Mouse (Mus musculus) gastrocnemius, postnatal 14 days (tissue): ENCODE results near the gene Fbf1. TPM values are rescaled to one million over a fixed set of nuclear protein-coding genes. Genes with fewer than 3 reads are reported as not detected.
A peak's percentile ranks its signal among the peaks of the same experiment; 100 is the strongest.

Experiments
- DNase-seq: peaks from one replicate; pipeline ENCODE4 v3.0.0; 2021; ENCODE audit warnings: mixed read lengths
- intact Hi-C: fragments of 180-260 bp; cut with DNase I; formaldehyde crosslinking; loops from one replicate; pipeline ENCODE4 v1.15.1; 2025; ENCODE audit warnings: low total_unique reads
- long read RNA-seq, 2 experiments: library from polyadenylated mRNA; stranded (forward); transcript quantifications; one replicate each; pipeline ENCODE4 v2.0.0; 2021
- total RNA-seq, 2 experiments: library from RNA; stranded (reverse); gene quantifications; 2 replicates each; pipeline ENCODE4 v1.2.3; 2021

Fbf1 gene
- 10 to 100 TPM in 1 of 2 experiments, 1 to 10 TPM in 1; 9.1 to 11.6 TPM for total RNA-seq
- long read RNA-seq, experiment 1, full-length matches to known transcripts, result 1 of 4 reads
- long read RNA-seq, experiment 1, partial matches to known transcripts, result 1 of 4 reads
- long read RNA-seq, experiment 1, other reads (novel, unspliced or antisense), result 2 of 4 reads
- long read RNA-seq, experiment 2, full-length matches to known transcripts, result 1 of 7 reads
- long read RNA-seq, experiment 2, partial matches to known transcripts, result 4 of 7 reads
- long read RNA-seq, experiment 2, other reads (novel, unspliced or antisense), result 2 of 7 reads

DNA sequence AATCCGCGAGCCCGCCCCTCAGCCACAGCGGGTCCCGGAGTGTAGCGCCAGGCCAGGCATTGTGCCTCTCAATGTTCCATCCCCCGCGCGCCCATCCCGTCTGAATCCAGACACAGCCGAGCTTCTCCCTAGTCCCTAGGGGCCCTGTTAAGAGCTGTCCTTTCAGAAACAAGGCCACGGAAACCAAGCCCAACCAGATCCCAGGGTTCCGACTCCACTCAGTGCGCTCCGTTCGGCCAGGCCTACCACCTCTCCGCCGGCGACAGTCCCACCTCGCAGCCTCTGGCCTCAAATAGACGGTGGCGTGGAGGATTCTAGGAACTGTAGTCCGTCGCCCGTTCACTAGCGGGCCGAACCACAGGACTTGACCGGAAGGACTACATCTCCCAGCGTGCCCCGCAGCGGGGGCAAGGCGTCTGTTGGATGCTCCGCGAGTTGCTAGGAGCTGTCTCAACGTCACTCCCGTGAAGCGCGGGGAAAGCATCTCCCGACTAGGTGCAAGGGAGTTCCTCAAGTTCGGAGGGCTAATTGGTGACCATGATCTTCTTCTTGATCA is at the start of gene Fbf1:
Gene Fbf1 (minus strand): TSS at position 283 of the 556 bp plus-strand sequence.
- peak; percentile 95 for DNase-seq
- intact Hi-C loops, result no loop called here

- intact Hi-C loops, result loop anchor here (5.0 kb wide), 1 partner anchor 74 kb away; no protein-coding TSS in a partner anchor
- no peak for DNase-seq
Measured at GRCm38 (mm10) chr11:116216549-116216948, 48.6 kb upstream of the Fbf1 start.

DNA sequence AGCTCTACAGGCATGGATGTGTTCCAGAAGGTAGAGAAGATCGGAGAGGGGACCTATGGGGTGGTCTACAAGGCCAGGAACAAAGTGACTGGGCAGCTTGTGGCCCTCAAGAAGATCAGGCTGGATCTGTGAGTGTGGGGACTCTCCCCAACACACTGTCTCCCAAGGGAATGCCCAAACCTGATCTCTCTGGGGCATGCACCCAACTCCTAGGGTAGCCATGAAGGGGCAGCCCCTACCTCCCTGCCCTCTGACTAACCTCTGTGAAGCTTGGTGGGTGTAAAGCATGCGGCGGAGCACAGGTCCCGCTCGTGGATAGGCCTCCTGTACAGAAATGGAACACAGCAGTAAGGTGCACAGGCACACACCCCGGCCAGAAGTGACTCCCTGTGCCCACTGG is 48.0 kb upstream of the Fbf1 start:
- DNase-seq, result no peak
- intact Hi-C loops, result loop anchor here (5.0 kb wide), 1 partner anchor 74 kb away; no protein-coding TSS in a partner anchor

- intact Hi-C loops, result loop anchor here (5.0 kb wide), 1 partner anchor 73 kb away; no protein-coding TSS in a partner anchor
- no peak for DNase-seq
Measured at GRCm38 (mm10) chr11:116215181-116215580, 47.2 kb upstream of the Fbf1 start.

GRCm38 (mm10) chr11:116213877-116214510 is 46.0 kb upstream of the Fbf1 start:
- no peak for DNase-seq
- intact Hi-C loops, result no loop called here

DNA sequence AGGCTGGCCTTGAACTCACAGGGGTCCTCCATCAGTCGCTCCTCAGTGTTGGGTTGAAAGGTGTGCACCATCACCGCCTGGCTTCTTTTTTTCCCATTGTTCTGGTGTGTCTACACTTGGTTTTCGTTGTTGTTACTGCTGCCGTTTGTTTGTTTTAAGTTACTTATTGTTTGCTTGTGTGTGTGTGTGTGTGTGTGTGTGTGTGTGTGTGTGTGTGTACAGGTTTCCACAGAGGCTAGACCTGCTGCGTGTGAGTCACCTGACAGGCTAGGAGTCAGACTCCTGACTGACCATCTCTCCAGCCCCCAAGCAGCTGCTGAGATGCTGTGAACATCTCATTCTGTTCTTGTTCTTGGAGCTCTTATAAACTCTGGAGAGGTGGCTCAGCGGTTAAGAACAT is 44.9 kb upstream of the Fbf1 start:
- DNase-seq, result no peak
- intact Hi-C loops, result no loop called here

DNA sequence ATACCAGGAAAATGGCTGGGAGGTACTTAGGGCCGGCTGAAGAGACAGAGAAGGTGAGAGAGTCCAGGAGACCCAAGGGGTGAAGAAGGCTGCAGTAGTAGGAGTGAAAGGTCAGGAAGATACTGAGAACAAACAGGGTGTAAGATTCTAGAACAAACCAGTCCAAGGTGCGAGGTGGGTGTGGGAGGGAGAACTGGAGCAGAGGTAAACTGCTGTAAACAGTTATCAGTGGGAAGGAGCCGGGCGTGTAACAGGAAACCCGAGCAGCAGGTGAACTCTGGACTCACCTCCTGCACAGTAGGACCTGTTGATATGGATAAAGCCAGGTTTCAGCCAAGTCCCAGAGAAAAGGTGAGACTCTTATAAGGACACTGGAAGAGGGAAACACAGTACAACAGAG is 42.7 kb upstream of the Fbf1 start:
- intact Hi-C loops, result no loop called here
- no peak for DNase-seq

DNA sequence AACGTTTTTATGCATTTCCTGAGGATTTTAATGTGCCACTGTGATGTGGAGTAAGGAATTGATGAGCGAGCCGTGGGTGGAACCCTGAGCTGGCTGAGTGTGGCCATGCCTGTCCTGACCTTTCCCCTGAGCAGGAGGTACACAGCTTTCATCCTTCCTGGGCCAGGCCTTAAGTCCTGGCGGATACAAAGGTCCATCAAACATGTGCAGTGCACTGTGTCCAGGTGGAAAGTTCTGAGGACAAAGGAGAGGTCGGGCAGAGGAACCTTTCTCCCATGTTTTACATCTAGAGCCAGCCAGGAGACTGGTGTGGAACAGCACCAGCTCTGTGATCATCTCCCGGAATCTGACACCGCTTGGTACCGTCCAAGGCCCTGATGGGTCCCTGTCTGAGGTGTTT is 41.3 kb upstream of the Fbf1 start:
- DNase-seq, result no peak
- intact Hi-C loops, result no loop called here

DNA sequence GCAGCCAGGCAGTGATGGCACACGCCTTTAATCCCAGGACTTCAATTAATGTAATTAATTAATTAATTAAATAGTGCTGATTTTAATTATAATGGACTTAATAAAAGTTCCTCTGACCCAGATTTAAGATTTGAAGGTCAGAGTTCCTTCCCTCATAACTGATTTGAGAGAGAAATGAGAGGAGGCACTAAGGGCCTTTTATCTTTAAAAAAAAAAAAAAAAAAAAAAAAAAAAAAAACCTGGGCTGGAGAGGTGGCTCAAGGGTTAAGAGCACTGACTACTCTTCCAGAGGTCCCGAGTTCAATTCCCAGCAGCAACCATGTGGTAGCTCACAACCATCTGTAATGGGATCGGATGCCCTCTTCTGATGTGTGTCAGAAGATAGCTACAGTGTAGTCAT is 40.7 kb upstream of the Fbf1 start:
- intact Hi-C loops, result no loop called here
- no peak for DNase-seq

DNA sequence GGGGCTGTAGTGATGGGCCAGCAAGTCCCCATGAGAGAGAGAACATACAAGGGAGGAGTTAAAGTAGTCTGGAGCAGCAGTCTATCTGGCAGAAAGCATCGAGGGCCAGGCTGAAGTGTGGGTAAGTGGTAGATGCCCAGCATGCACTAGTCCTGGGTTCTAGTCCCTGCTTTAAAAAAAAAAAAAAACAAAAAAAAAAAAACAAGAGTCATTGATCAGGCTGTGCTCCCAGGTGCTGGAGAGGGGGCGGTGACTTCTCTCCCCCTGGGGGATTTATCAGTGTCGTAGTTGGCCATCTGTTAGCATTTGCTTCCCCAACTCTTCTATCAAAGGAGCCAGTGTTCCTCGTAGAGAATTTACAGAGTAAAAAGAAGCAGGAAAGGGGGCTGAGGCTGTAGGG is 38.7 kb upstream of the Fbf1 start:
- intact Hi-C loops, result no loop called here
- DNase-seq, result no peak

DNA sequence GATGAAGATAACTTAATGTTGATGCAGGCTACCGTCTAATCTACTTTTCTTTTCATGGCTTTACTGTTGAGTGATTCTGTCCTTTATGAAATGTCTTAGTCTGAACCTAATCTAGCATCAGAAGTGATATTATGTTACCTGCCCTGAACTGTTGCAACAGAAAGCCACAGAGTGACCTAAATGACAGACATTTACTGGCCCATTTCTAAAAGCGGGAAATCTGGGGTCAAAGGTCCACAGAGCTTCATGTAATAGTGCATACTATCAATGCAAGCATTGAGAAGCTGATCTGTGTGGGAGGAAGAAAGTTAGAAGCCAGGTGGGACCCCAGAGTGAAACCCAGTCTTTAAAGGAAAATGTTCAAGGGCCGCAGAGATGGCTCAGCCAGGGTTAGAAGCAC is 35.2 kb upstream of the Fbf1 start:
- DNase-seq, result no peak
- intact Hi-C loops, result no loop called here

GRCm38 (mm10) chr11:116201151-116201550 is 33.2 kb upstream of the Fbf1 start:
- intact Hi-C loops, result no loop called here
- no peak for DNase-seq

- intact Hi-C loops, result no loop called here
- DNase-seq, result peak; percentile 97
Measured at GRCm38 (mm10) chr11:116198639-116199531, 30.9 kb upstream of the Fbf1 start, which contains the start of the genes Ten1 and Acox1. Ten1 (plus strand) TSS chr11:116198855. Acox1 (minus strand) TSS chr11:116199045.

- DNase-seq, result no peak
- intact Hi-C loops, result no loop called here
Measured at GRCm38 (mm10) chr11:116198132-116198531, 30.2 kb upstream of the Fbf1 start.

DNA sequence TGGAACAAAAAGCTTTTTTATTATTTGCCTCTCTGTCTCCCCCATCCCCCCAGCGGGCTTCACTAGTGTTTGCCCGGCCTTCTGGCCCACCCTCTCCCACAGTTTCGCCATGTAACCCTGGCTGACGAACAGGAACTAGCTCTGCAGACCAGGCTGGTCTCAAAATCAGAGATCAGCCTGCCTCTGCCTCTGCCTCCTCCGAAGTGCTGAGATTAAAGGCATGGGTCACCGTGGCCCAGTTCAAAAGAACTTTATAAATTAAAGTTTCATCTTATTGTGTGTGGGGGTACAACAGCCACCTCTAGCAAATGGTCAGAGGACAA is 29.6 kb upstream of the Fbf1 start:
- DNase-seq, result no peak
- intact Hi-C loops, result no loop called here

GRCm38 (mm10) chr11:116196866-116197583 is 29.1 kb upstream of the Fbf1 start:
- DNase-seq, result no peak
- intact Hi-C loops, result no loop called here

GRCm38 (mm10) chr11:116196336-116196735 is 28.4 kb upstream of the Fbf1 start:
- DNase-seq, result no peak
- intact Hi-C loops, result no loop called here

- DNase-seq, result no peak
- intact Hi-C loops, result no loop called here
Measured at GRCm38 (mm10) chr11:116195252-116195651, 27.3 kb upstream of the Fbf1 start.

DNA sequence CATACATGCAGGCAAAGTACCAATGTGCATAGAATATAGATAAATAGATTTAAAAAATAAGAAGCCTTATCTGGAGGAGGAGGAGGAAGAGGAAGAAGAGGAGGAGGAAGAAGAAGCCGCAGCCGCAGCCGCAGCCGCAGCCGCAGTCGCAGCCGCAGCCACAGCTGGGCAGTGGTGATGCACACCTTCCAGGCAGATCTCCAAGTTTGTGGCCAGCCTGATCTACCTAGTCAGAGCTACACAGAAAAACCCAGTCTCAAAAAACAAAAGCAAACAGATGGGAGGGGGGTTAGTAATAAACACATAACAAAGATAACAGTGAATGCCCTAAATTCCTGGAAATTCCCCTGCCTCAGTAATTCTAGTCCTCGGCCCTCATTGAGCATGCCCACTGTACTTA is 26.7 kb upstream of the Fbf1 start:
- intact Hi-C loops, result no loop called here
- no peak for DNase-seq
